In genomic region chr19:47282050-47282454, GRCm38 (mm10) we compare ENCODE assay signal across 9 mouse cellular contexts.
DNase-seq lines count a peak whose midpoint lies in the region; ATAC-seq lines count a peak whose summit lies in the region.
"Had no signal": no experiment of that assay in that cellular context is flagged by ENCODE, and none has a peak within 500 bp of the region (broad histone marks: within the 10 kb centered on the region; RNA-seq: fewer than 3 reads in every experiment).

No protein-coding gene starts in this region.

- ATAC-seq in lung, embryonic 16.5 days (ENCODE audit: low read depth), result peak; percentile 39
- ATAC-seq in erythroid progenitor cell, adult 5-6 weeks (replicated peaks; ENCODE audit: low FRiP score, poor library complexity, severe bottlenecking), result no peak
- ATAC-seq in midbrain, embryonic 16.5 days, result no peak

- peak overlapping the region; percentile 1; the same call in 1 of the 2 replicates for H3K27ac ChIP-seq in lung, embryonic 16.5 days (ENCODE audit: low read length)
- H3K27ac ChIP-seq in heart, embryonic 10.5 days, result peak overlapping the region; percentile 30; the same call in 1 of the 2 replicates
- no peak overlapping the region for H3K27ac ChIP-seq in midbrain, embryonic 16.5 days (ENCODE audit: low read length)

- no peaks in the 10 kb centered on the region for H3K27me3 ChIP-seq in lung, embryonic 16.5 days (ENCODE audit: control insufficient read depth, insufficient read depth, low read depth, low read length)
- no peaks in the 10 kb centered on the region for H3K27me3 ChIP-seq in heart, embryonic 10.5 days (ENCODE audit: insufficient read depth, poor library complexity, severe bottlenecking)
- no peaks in the 10 kb centered on the region for H3K27me3 ChIP-seq in midbrain, embryonic 16.5 days (ENCODE audit: control insufficient read depth, insufficient read depth, low read depth, low read length)

- no peak overlapping the region for H3K4me3 ChIP-seq in lung, embryonic 16.5 days (ENCODE audit: low read length)
- H3K4me3 ChIP-seq in heart, embryonic 10.5 days, result no peak overlapping the region
- H3K4me3 ChIP-seq in midbrain, embryonic 16.5 days (ENCODE audit: low read depth, low read length), result no peak overlapping the region

- peaks cover 20% of the 10 kb centered on the region for H3K4me1 ChIP-seq in lung, embryonic 16.5 days (replicated peaks; ENCODE audit: control insufficient read depth, insufficient read depth, low read length)
- peaks cover 44% of the 10 kb centered on the region for H3K4me1 ChIP-seq in heart, embryonic 10.5 days
- no peaks in the 10 kb centered on the region for H3K4me1 ChIP-seq in midbrain, embryonic 16.5 days (ENCODE audit: control insufficient read depth, insufficient read depth, low read length)

- peaks cover 35% of the 10 kb centered on the region for H3K36me3 ChIP-seq in lung, embryonic 16.5 days (ENCODE audit: control insufficient read depth, insufficient read depth, low read length)
- H3K36me3 ChIP-seq in heart, embryonic 10.5 days, result peaks cover 93% of the 10 kb centered on the region
- no peaks in the 10 kb centered on the region for H3K36me3 ChIP-seq in midbrain, embryonic 16.5 days (ENCODE audit: control insufficient read depth, insufficient read depth, low read length)

- H3K9me3 ChIP-seq in lung, embryonic 16.5 days (ENCODE audit: control insufficient read depth, low read length), result no peaks in the 10 kb centered on the region
- no peaks in the 10 kb centered on the region for H3K9me3 ChIP-seq in heart, embryonic 10.5 days
- no peaks in the 10 kb centered on the region for H3K9me3 ChIP-seq in midbrain, embryonic 16.5 days (replicated peaks; ENCODE audit: control insufficient read depth, low read length, poor library complexity, severe bottlenecking)

- no peak overlapping the region for H3K4me2 ChIP-seq in lung, embryonic 16.5 days (ENCODE audit: low read depth, low read length)
- H3K4me2 ChIP-seq in midbrain, embryonic 16.5 days (ENCODE audit: low read length), result no peak overlapping the region

- peak; percentile 49 to 53 for DNase-seq in adrenal gland, postnatal 36 days
- no peak for DNase-seq in adrenal gland, adult 8-10 months
- no peak for DNase-seq in lung, adult 18-20 months
- DNase-seq in heart, embryonic 10.5 days (ENCODE audit: low spot score), result no peak
- peak; percentile 70 to 79 for DNase-seq in kidney, postnatal 4 days
- DNase-seq: cerebellum, postnatal 10 days had no signal

- WGBS in lung, embryonic 16.5 days, result 74% methylated on average over 6 of the region's 6 CpGs
- WGBS in heart, embryonic 10.5 days, result 86% methylated on average over 6 of the region's 6 CpGs
- 83% methylated on average over 6 of the region's 6 CpGs for WGBS in midbrain, embryonic 16.5 days

- no peak overlapping the region for H3K9ac ChIP-seq in lung, embryonic 16.5 days (ENCODE audit: low read length)
- H3K9ac ChIP-seq in midbrain, embryonic 16.5 days (ENCODE audit: low read depth, low read length), result no peak overlapping the region

Comparison
In these comparisons a context has a peak if more than half of its experiments do, and no peak if none do; other contexts are left out.
1. DNase-seq: peak in adrenal gland, postnatal 36 days (2 of 2) and kidney, postnatal 4 days (2 of 2); none in adrenal gland, adult 8-10 months (single experiment), lung, adult 18-20 months (0 of 2) and heart, embryonic 10.5 days (single experiment).